Mouse (Mus musculus) MEL (cell line): ENCODE results near the gene Ssr1. TPM values are rescaled to one million over a fixed set of nuclear protein-coding genes. Genes with fewer than 3 reads are reported as not detected.

Experiments
- DNase-seq: peaks from one replicate; pipeline ENCODE4 v3.0.0; 2011; ENCODE audit warnings: low read depth, low spot score
- H3K27ac ChIP-seq: 2 replicates; pipeline ENCODE4 v1.5.1; 2012; ENCODE audit warnings: low read depth, mild to moderate bottlenecking, control low read depth, low read length, moderate library complexity; ENCODE audit not compliant: control insufficient read depth
- H3K27me3 ChIP-seq, 2 experiments: fragments of 150-350 bp in 1 of 2; sonication (generic) in 1 of 2; 2 replicates each; pipeline ENCODE4 v1.6.1; 2012; ENCODE audit warnings: low read length in 2 of 2, mild to moderate bottlenecking in 2 of 2, improper control_type of control experiment in 1 of 2, moderate library complexity in 1 of 2; ENCODE audit not compliant: insufficient read depth in 2 of 2, control insufficient read depth in 1 of 2
- H3K36me3 ChIP-seq, 2 experiments: 2 replicates each; pipeline ENCODE4 v1.6.1; 2012 to 2014; ENCODE audit warnings: low read length in 2 of 2, improper control_type of control experiment in 1 of 2, inconsistent platforms in 1 of 2, mild to moderate bottlenecking in 1 of 2; ENCODE audit not compliant: insufficient read depth in 2 of 2, control insufficient read depth in 1 of 2
- H3K4me1 ChIP-seq, 2 experiments: fragments of 150-350 bp in 1 of 2; sonication (generic) in 1 of 2; 2 replicates each; pipeline ENCODE4 v1.6.1; 2012; ENCODE audit warnings: low read length in 2 of 2, improper control_type of control experiment in 1 of 2, mild to moderate bottlenecking in 1 of 2; ENCODE audit not compliant: insufficient read depth in 2 of 2, control insufficient read depth in 1 of 2
- H3K4me3 ChIP-seq, 2 experiments: fragments of 150-350 bp in 1 of 2; sonication (generic) in 1 of 2; 2 replicates each; pipeline ENCODE4 v1.5.1; 2012; ENCODE audit warnings: low read depth in 2 of 2, low read length in 2 of 2, mild to moderate bottlenecking in 2 of 2, moderate library complexity in 2 of 2, control low read depth in 1 of 2, improper control_type of control experiment in 1 of 2; ENCODE audit not compliant: control insufficient read depth in 1 of 2, insufficient read depth in 1 of 2
- H3K79me2 ChIP-seq: 2 replicates; pipeline ENCODE4 v1.6.1; 2012; ENCODE audit warnings: mild to moderate bottlenecking, low read length, moderate library complexity; ENCODE audit not compliant: control insufficient read depth, poor library complexity, insufficient read depth
- H3K9ac ChIP-seq: 2 replicates; pipeline ENCODE4 v1.6.1; 2012; ENCODE audit warnings: low read depth, mild to moderate bottlenecking, control low read depth, low read length, moderate library complexity; ENCODE audit not compliant: control insufficient read depth, poor library complexity, severe bottlenecking
- H3K9me3 ChIP-seq: fragments of 150-350 bp; sonication (generic); replicated peaks from 2 replicates; pipeline ENCODE4 v1.6.1; 2012; ENCODE audit warnings: mild to moderate bottlenecking, low read length, improper control_type of control experiment, moderate library complexity; ENCODE audit not compliant: insufficient read depth
- CHD2 ChIP-seq: IDR thresholded peaks from 2 replicates; pipeline ENCODE4 v1.6.1; 2011; ENCODE audit warnings: low read length, improper control_type of control experiment
- CTCF ChIP-seq, 3 experiments: IDR thresholded peaks in 2 of 3; conservative IDR thresholded peaks in 1 of 3; 2 replicates each; pipeline ENCODE4 v1.5.1; 2011 to 2012; ENCODE audit warnings: low read length in 3 of 3, low read depth in 2 of 3, mild to moderate bottlenecking in 2 of 3, improper control_type of control experiment in 1 of 3, inconsistent platforms in 1 of 3, mixed read lengths in 1 of 3, moderate library complexity in 1 of 3; ENCODE audit not compliant: control insufficient read depth in 1 of 3, insufficient read depth in 1 of 3, poor library complexity in 1 of 3, severe bottlenecking in 1 of 3
- E2F4 ChIP-seq: IDR thresholded peaks from 2 replicates; pipeline ENCODE4 v1.6.1; 2011; ENCODE audit warnings: low read depth, low read length, improper control_type of control experiment, borderline replicate concordance
- ELF1 ChIP-seq: IDR thresholded peaks from 2 replicates; pipeline ENCODE4 v1.6.1; 2014; ENCODE audit warnings: low read depth, mild to moderate bottlenecking, inconsistent platforms, low read length, improper control_type of control experiment, moderate library complexity
- EP300 ChIP-seq, 2 experiments: IDR thresholded peaks; 2 replicates each; pipeline ENCODE4 v1.6.1; 2011; ENCODE audit warnings: improper control_type of control experiment in 2 of 2, low read length in 2 of 2, low read depth in 1 of 2, mild to moderate bottlenecking in 1 of 2
- ETS1 ChIP-seq: IDR thresholded peaks from 2 replicates; pipeline ENCODE4 v1.6.1; 2012; ENCODE audit warnings: low read depth, mild to moderate bottlenecking, inconsistent platforms, low read length, improper control_type of control experiment, moderate library complexity
- GATA1 ChIP-seq: IDR thresholded peaks from 2 replicates; pipeline ENCODE4 v1.6.1; 2011; ENCODE audit warnings: low read depth, low read length, improper control_type of control experiment
- HCFC1 ChIP-seq: IDR thresholded peaks from 2 replicates; pipeline ENCODE4 v1.6.1; 2012; ENCODE audit warnings: low read depth, mild to moderate bottlenecking, inconsistent platforms, low read length, improper control_type of control experiment, moderate library complexity
- MAFK ChIP-seq: IDR thresholded peaks from 2 replicates; pipeline ENCODE4 v1.6.1; 2011; ENCODE audit warnings: low read depth, mild to moderate bottlenecking, low read length, improper control_type of control experiment, borderline replicate concordance
- MAX ChIP-seq: IDR thresholded peaks from 2 replicates; pipeline ENCODE4 v1.6.1; 2011; ENCODE audit warnings: low read length, improper control_type of control experiment
- MXI1 ChIP-seq: IDR thresholded peaks from 2 replicates; pipeline ENCODE4 v1.6.1; 2011; ENCODE audit warnings: mild to moderate bottlenecking, low read depth, low read length, improper control_type of control experiment
- NELFE ChIP-seq: IDR thresholded peaks from 2 replicates; pipeline ENCODE4 v1.6.1; 2011; ENCODE audit warnings: low read depth, low read length, improper control_type of control experiment
- NRF1 ChIP-seq: IDR thresholded peaks from 2 replicates; pipeline ENCODE4 v1.6.1; 2014; ENCODE audit warnings: low read depth, mild to moderate bottlenecking, inconsistent platforms, low read length, improper control_type of control experiment, moderate library complexity; ENCODE audit not compliant: poor library complexity, insufficient read depth, severe bottlenecking
- POLR2A ChIP-seq, 2 experiments: IDR thresholded peaks; 2 replicates each; pipeline ENCODE4 v1.6.1; 2011 to 2012; ENCODE audit warnings: low read length in 2 of 2, mild to moderate bottlenecking in 2 of 2, control low read depth in 1 of 2, improper control_type of control experiment in 1 of 2, low read depth in 1 of 2, moderate library complexity in 1 of 2; ENCODE audit not compliant: control insufficient read depth in 1 of 2, insufficient read depth in 1 of 2, poor library complexity in 1 of 2
- POLR2AphosphoS2 ChIP-seq: IDR thresholded peaks from 2 replicates; pipeline ENCODE4 v1.6.1; 2011; ENCODE audit warnings: low read length, improper control_type of control experiment
- POLR2AphosphoS5 ChIP-seq: IDR thresholded peaks from 2 replicates; pipeline ENCODE4 v1.6.1; 2012; ENCODE audit warnings: low read depth, borderline replicate concordance, mild to moderate bottlenecking, inconsistent platforms, low read length, moderate library complexity, mixed read lengths
- RAD21 ChIP-seq: IDR thresholded peaks from 2 replicates; pipeline ENCODE4 v1.6.1; 2011; ENCODE audit warnings: mild to moderate bottlenecking, low read depth, low read length, improper control_type of control experiment
- SIN3A ChIP-seq: IDR thresholded peaks from 2 replicates; pipeline ENCODE4 v1.6.1; 2012; ENCODE audit warnings: low read length, improper control_type of control experiment, inconsistent platforms
- SMC3 ChIP-seq: IDR thresholded peaks from 2 replicates; pipeline ENCODE4 v1.6.1; 2011; ENCODE audit warnings: low read depth, low read length, improper control_type of control experiment
- TBP ChIP-seq: IDR thresholded peaks from 2 replicates; pipeline ENCODE4 v1.8.0; 2011; ENCODE audit warnings: low read depth, low read length, improper control_type of control experiment
- USF1 ChIP-seq: IDR thresholded peaks from 2 replicates; pipeline ENCODE4 v1.6.1; 2014; ENCODE audit warnings: low read depth, mild to moderate bottlenecking, inconsistent platforms, low read length, improper control_type of control experiment, moderate library complexity
- ZKSCAN1 ChIP-seq: IDR thresholded peaks from 2 replicates; pipeline ENCODE4 v1.6.1; 2012; ENCODE audit warnings: low read depth, mild to moderate bottlenecking, inconsistent platforms, low read length, improper control_type of control experiment, moderate library complexity
- ZMIZ1 ChIP-seq: IDR thresholded peaks from 2 replicates; pipeline ENCODE4 v1.6.1; 2012; ENCODE audit warnings: low read depth, mild to moderate bottlenecking, inconsistent platforms, low read length, improper control_type of control experiment, moderate library complexity
- ZNF384 ChIP-seq: IDR thresholded peaks from 2 replicates; pipeline ENCODE4 v1.6.1; 2012; ENCODE audit warnings: low read depth, mild to moderate bottlenecking, inconsistent platforms, low read length, improper control_type of control experiment
- polyA plus RNA-seq, 2 experiments: library from polyadenylated mRNA; stranded (reverse) in 1 of 2; unstranded in 1 of 2; fragments of >175 nt in 1 of 2; fragments of >200 nt in 1 of 2; gene quantifications; 2 replicates each; pipeline versions ENCODE4 v1.2.1 to v1.2.4; 2012; ENCODE audit warnings: low replicate concordance in 2 of 2, low read depth in 1 of 2; ENCODE audit not compliant: insufficient read length in 2 of 2, insufficient read depth in 1 of 2, missing spikeins in 1 of 2
- total RNA-seq: library from RNA; depleted of rRNA; stranded (reverse); fragments of 300-350 nt; gene quantifications from 2 replicates; pipeline ENCODE4 v1.2.3, GENCODE M21; 2012

The Ssr1 gene
- total and polyA plus RNA-seq, 3 experiments, result 30.9 to 104 (median 77.2) TPM

DNA sequence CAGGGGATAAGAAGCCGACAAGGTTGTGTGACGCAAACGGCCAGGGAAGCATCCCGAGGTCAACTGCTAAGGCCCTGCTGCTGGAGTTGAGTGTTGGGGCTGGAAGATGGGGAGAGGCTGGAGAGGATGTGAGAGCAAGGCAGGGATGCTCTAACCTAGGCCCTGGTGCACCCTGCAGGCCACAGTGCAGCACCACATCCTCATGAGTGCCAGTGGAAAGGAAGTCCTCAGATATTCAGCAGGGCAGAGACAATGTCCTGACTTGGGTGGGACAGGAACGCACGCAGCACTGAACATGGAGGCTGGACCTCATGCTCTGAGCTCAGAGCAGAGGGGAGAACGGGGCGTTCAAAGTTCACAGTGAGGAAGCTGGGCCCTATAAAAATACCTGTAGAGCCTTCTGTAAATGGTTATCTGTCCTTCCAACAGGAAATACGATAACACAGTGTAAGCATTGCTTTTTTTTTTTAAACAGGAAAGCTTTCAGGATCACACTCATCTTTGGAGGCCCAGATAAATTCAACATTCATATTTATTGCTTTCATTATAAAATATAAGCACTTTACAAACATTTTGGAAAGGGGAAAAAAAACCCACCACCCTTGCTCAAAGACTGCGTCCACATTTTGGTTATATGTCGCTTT lies 23.0 kb downstream of the Ssr1 start:
- Histone ChIP-seq H3K9ac (no peak overlapping the region), H3K27ac (no peak overlapping the region), H3K4me3 (no peak overlapping the region), H3K79me2 (no peaks in the 10 kb centered on the region), H3K9me3 (no peaks in the 10 kb centered on the region), H3K4me1 (peaks cover 0 to 5% of the 10 kb centered on the region in 2 experiments; a peak in 2 of 4 replicates), H3K27me3 (no peaks in the 10 kb centered on the region), H3K36me3 (peaks cover 2 to 4% of the 10 kb centered on the region in 2 experiments; a peak in 2 of 4 replicates)
- TF ChIP-seq SMC3 (0 out of 2 replicates have a peak, but pooled peaks have one; percentile 37), RAD21 (peak; percentile 19), TBP (no peak), MAFK (no peak), SIN3A (no peak), POLR2AphosphoS5 (no peak), ZNF384 (peak; percentile 82), EP300 (IDR thresholded peaks at IDR 0.05; ENCODE audit: low read depth in 1 of 2, low read length in 2 of 2) (0 out of 4 replicates have a peak, but pooled peaks of 1 of the 2 experiments have one; percentile 5), POLR2A (IDR thresholded peaks at IDR 0.05; ENCODE audit: control insufficient read depth in 1 of 2, insufficient read depth in 1 of 2, low read depth in 1 of 2, low read length in 2 of 2, poor library complexity in 1 of 2) (0 out of 4 replicates have a peak, but pooled peaks of 1 of the 2 experiments have one; percentile 19), NRF1 (no peak), GATA1 (peak; percentile 55; the same call in 1 of the 2 replicates), CTCF (IDR thresholded peaks at IDR 0.05 in 2 of 3, conservative IDR thresholded peaks at IDR 0.05 in 1 of 3; ENCODE audit: control insufficient read depth in 1 of 3, insufficient read depth in 1 of 3, low read depth in 2 of 3, low read length in 3 of 3, poor library complexity in 1 of 3, severe bottlenecking in 1 of 3) (peak; percentile 17 to 35 (median 33); a peak in 3 of 6 replicates)
- DNase-seq, result peak; percentile 53

DNA sequence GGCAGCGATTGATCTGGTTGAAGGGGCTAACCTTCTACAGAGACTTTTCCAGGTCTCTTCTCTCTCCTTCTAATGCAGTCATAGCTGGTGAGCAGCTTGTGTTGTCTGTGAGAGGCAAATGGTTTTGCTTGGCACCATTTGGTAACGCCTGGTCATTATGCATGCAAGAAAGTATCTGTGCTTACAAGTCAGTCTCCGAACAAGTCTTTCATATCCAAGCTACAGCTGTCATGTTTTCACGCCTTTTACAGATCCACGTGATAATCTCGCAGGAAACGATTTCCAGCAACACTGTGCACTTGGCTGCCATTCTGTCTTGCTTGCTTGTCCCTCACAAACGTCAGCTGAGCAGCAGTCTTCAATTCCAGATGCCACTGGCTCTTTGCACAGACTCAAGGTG lies 24.0 kb downstream of the Ssr1 start:
- H3K4me1 ChIP-seq, result peaks cover 0 to 5% of the 10 kb centered on the region in 2 experiments; a peak in 2 of 4 replicates

More for the DNA sequence above, 24.0 kb downstream of the Ssr1 start:
- Histone ChIP-seq H3K36me3 (peaks cover 0 to 2% of the 10 kb centered on the region in 2 experiments; a peak in 2 of 4 replicates), H3K27ac (no peak overlapping the region), H3K27me3 (no peaks in the 10 kb centered on the region), H3K9me3 (no peaks in the 10 kb centered on the region), H3K79me2 (no peaks in the 10 kb centered on the region), H3K4me3 (no peak overlapping the region)
- no peak for DNase-seq
- no peak for TF ChIP-seq CTCF (IDR thresholded peaks at IDR 0.05 in 2 of 3, conservative IDR thresholded peaks at IDR 0.05 in 1 of 3; ENCODE audit: control insufficient read depth in 1 of 3, insufficient read depth in 1 of 3, low read depth in 2 of 3, low read length in 3 of 3, poor library complexity in 1 of 3, severe bottlenecking in 1 of 3)
- no peak for TF ChIP-seq POLR2AphosphoS5
- no peak for TF ChIP-seq E2F4
- no peak for TF ChIP-seq MAX
- TF ChIP-seq USF1, result no peak
- no peak for TF ChIP-seq MAFK
- TF ChIP-seq CHD2, result no peak
- no peak for TF ChIP-seq POLR2AphosphoS2
- TF ChIP-seq ELF1, result no peak
- TF ChIP-seq MXI1, result no peak
- no peak for TF ChIP-seq TBP
- no peak for TF ChIP-seq ZMIZ1
- TF ChIP-seq POLR2A (IDR thresholded peaks at IDR 0.05; ENCODE audit: control insufficient read depth in 1 of 2, insufficient read depth in 1 of 2, low read depth in 1 of 2, low read length in 2 of 2, poor library complexity in 1 of 2), result no peak
- no peak for TF ChIP-seq ETS1
- no peak for TF ChIP-seq RAD21
- no peak for TF ChIP-seq NELFE
- TF ChIP-seq HCFC1, result no peak
- no peak for TF ChIP-seq NRF1
- no peak for TF ChIP-seq ZKSCAN1
- TF ChIP-seq, all 39 proteins: peak for 0
- H3K9ac ChIP-seq, result no peak overlapping the region
